Mouse (Mus musculus) gastrocnemius, postnatal 25 days (tissue): ENCODE results near the gene Gnaq. TPM values are rescaled to one million over a fixed set of nuclear protein-coding genes. Genes with fewer than 3 reads are reported as not detected.
"Not testable (repeated sequence)": the region's sequence is repeated elsewhere in the genome, so short reads cannot be mapped to it uniquely, and the experiment has no call there.

Experiments used
- DNase-seq: peaks from one replicate; pipeline ENCODE4 v3.0.0; 2022
- total RNA-seq, 2 experiments: library from RNA; stranded (reverse); gene quantifications; 1 replicate in 1 of 2; 2 replicates in 1 of 2; pipeline ENCODE4 v1.2.3; 2021

The Gnaq gene
- total RNA-seq, 2 experiments from 2014 or later, result 11.6 to 11.8 TPM

- DNase-seq, result no peak
These were observed 127.3 kb downstream of the Gnaq start for GRCm38 (mm10) chr19:16259786-16260434.

- DNase-seq, result no peak
These were observed 127.8 kb downstream of the Gnaq start for GRCm38 (mm10) chr19:16260435-16260832.

GRCm38 (mm10) chr19:16260973-16261372 lies 128.3 kb downstream of the Gnaq start:
- no peak for DNase-seq

GRCm38 (mm10) chr19:16261631-16262030 lies 129.0 kb downstream of the Gnaq start:
- DNase-seq, result no peak

- no peak for DNase-seq
These were observed 129.7 kb downstream of the Gnaq start for GRCm38 (mm10) chr19:16262340-16262739.

- DNase-seq, result not testable (repeated sequence)
These were observed 134.7 kb downstream of the Gnaq start for GRCm38 (mm10) chr19:16267362-16267761.

GRCm38 (mm10) chr19:16270236-16270635 lies 137.6 kb downstream of the Gnaq start:
- no peak for DNase-seq

- DNase-seq, result no peak
These were observed 138.4 kb downstream of the Gnaq start for GRCm38 (mm10) chr19:16271002-16271401.

- DNase-seq, result no peak
These were observed 140.4 kb downstream of the Gnaq start for GRCm38 (mm10) chr19:16273021-16273420.

- no peak for DNase-seq
These were observed 147.6 kb downstream of the Gnaq start for GRCm38 (mm10) chr19:16280231-16280630.

- DNase-seq, result no peak
These were observed 152.7 kb downstream of the Gnaq start for GRCm38 (mm10) chr19:16285051-16286028.

GRCm38 (mm10) chr19:16286451-16287175 lies 154.0 kb downstream of the Gnaq start:
- no peak for DNase-seq

GRCm38 (mm10) chr19:16287307-16287706 lies 154.7 kb downstream of the Gnaq start:
- DNase-seq, result no peak

GRCm38 (mm10) chr19:16287971-16288370 lies 155.3 kb downstream of the Gnaq start:
- DNase-seq, result no peak

GRCm38 (mm10) chr19:16291088-16291487 lies 158.5 kb downstream of the Gnaq start:
- no peak for DNase-seq

- no peak for DNase-seq
These were observed 159.5 kb downstream of the Gnaq start for GRCm38 (mm10) chr19:16292056-16292608.

GRCm38 (mm10) chr19:16292978-16293377 lies 160.3 kb downstream of the Gnaq start:
- no peak for DNase-seq

GRCm38 (mm10) chr19:16300413-16300812 lies 167.8 kb downstream of the Gnaq start:
- DNase-seq, result no peak

GRCm38 (mm10) chr19:16301336-16301735 lies 168.7 kb downstream of the Gnaq start:
- no peak for DNase-seq

- DNase-seq, result no peak
These were observed 176.4 kb downstream of the Gnaq start for GRCm38 (mm10) chr19:16309031-16309430.

- DNase-seq, result no peak
These were observed 181.7 kb downstream of the Gnaq start for GRCm38 (mm10) chr19:16314295-16314821.

- DNase-seq, result no peak
These were observed 182.9 kb downstream of the Gnaq start for GRCm38 (mm10) chr19:16315525-16315924.
